Mouse (Mus musculus): ENCODE measurements around the gene Scn4b. TPM values are rescaled to one million over a fixed set of nuclear protein-coding genes. Genes with fewer than 3 reads are reported as not detected.
A peak's percentile ranks its signal among the peaks of the same experiment; 100 is the strongest.

Gene Scn4b
- polyA plus RNA-seq, 1 experiment from 2014 or later, result 4.6 TPM

GRCm38 (mm10) chr9:45118552-45118951 lies 19.6 kb upstream of the Scn4b start:
- TF ChIP-seq CTCF (IDR thresholded peaks at IDR 0.05; ENCODE audit: low read depth), result no peak
- H3K4me2 ChIP-seq (ENCODE audit: low read length), result peak overlapping the region; percentile 67
- ATAC-seq (replicated peaks; ENCODE audit: low FRiP score, low read depth) (no peak), DNase-seq (ENCODE audit: low spot score) (no peak)
- H3K27me3 ChIP-seq (ENCODE audit: insufficient read depth, low read length), result no peaks in the 10 kb centered on the region; the same call in 1 of the 2 replicates
- H3K4me3 ChIP-seq (replicated peaks; ENCODE audit: low read depth, low read length), result peak overlapping the region; percentile 66
- no peaks in the 10 kb centered on the region for H3K9me3 ChIP-seq (replicated peaks; ENCODE audit: low read length)
- peaks cover 11% of the 10 kb centered on the region; the same call in 1 of the 2 replicates for H3K4me1 ChIP-seq (replicated peaks; ENCODE audit: insufficient read depth, low read length)
- WGBS, result 23% methylated on average over 10 of the region's 10 CpGs
- H3K36me3 ChIP-seq (ENCODE audit: insufficient read depth, low read length), result no peaks in the 10 kb centered on the region
- peak overlapping the region; percentile 69 for H3K9ac ChIP-seq (ENCODE audit: low read depth, low read length)
- H3K27ac ChIP-seq, result no peak overlapping the region

GRCm38 (mm10) chr9:45119316-45119953 lies 18.8 kb upstream of the Scn4b start:
- ATAC-seq (replicated peaks; ENCODE audit: low FRiP score, low read depth), result no peak
- no peaks in the 10 kb centered on the region; the same call in 1 of the 2 replicates for H3K27me3 ChIP-seq (ENCODE audit: insufficient read depth, low read length)
- H3K9ac ChIP-seq (ENCODE audit: low read depth, low read length), result no peak overlapping the region
- H3K4me2 ChIP-seq (ENCODE audit: low read length), result no peak overlapping the region
- no peak overlapping the region for H3K4me3 ChIP-seq (replicated peaks; ENCODE audit: low read depth, low read length)
- peaks cover 11% of the 10 kb centered on the region; the same call in 1 of the 2 replicates for H3K4me1 ChIP-seq (replicated peaks; ENCODE audit: insufficient read depth, low read length)
- WGBS, result 91% methylated on average over 8 of the region's 8 CpGs
- TF ChIP-seq CTCF (IDR thresholded peaks at IDR 0.05; ENCODE audit: low read depth), result peak; percentile 47; the same call in 1 of the 2 replicates
- no peaks in the 10 kb centered on the region for H3K36me3 ChIP-seq (ENCODE audit: insufficient read depth, low read length)
- H3K9me3 ChIP-seq (replicated peaks; ENCODE audit: low read length), result no peaks in the 10 kb centered on the region
- no peak overlapping the region for H3K27ac ChIP-seq
- no peak for DNase-seq (ENCODE audit: low spot score)

- no peak for TF ChIP-seq CTCF (IDR thresholded peaks at IDR 0.05; ENCODE audit: low read depth)
- no peaks in the 10 kb centered on the region; the same call in 1 of the 2 replicates for H3K27me3 ChIP-seq (ENCODE audit: insufficient read depth, low read length)
- H3K4me1 ChIP-seq (replicated peaks; ENCODE audit: insufficient read depth, low read length), result peaks cover 11% of the 10 kb centered on the region; the same call in 1 of the 2 replicates
- 89% methylated on average over 14 of the region's 14 CpGs for WGBS
- no peak overlapping the region for H3K4me2 ChIP-seq (ENCODE audit: low read length)
- no peaks in the 10 kb centered on the region for H3K36me3 ChIP-seq (ENCODE audit: insufficient read depth, low read length)
- ATAC-seq (replicated peaks; ENCODE audit: low FRiP score, low read depth) (no peak), DNase-seq (ENCODE audit: low spot score) (no peak)
- no peaks in the 10 kb centered on the region for H3K9me3 ChIP-seq (replicated peaks; ENCODE audit: low read length)
- no peak overlapping the region for H3K27ac ChIP-seq
- no peak overlapping the region for H3K4me3 ChIP-seq (replicated peaks; ENCODE audit: low read depth, low read length)
- H3K9ac ChIP-seq (ENCODE audit: low read depth, low read length), result no peak overlapping the region
Measured at GRCm38 (mm10) chr9:45119954-45120530, 18.2 kb upstream of the Scn4b start.

GRCm38 (mm10) chr9:45120567-45120966 lies 17.6 kb upstream of the Scn4b start:
- ATAC-seq (replicated peaks; ENCODE audit: low FRiP score, low read depth) (no peak), DNase-seq (ENCODE audit: low spot score) (no peak)
- Histone ChIP-seq H3K4me2 (ENCODE audit: low read length) (no peak overlapping the region), H3K27ac (no peak overlapping the region), H3K36me3 (ENCODE audit: insufficient read depth, low read length) (no peaks in the 10 kb centered on the region), H3K9ac (ENCODE audit: low read depth, low read length) (no peak overlapping the region), H3K4me3 (replicated peaks; ENCODE audit: low read depth, low read length) (no peak overlapping the region), H3K27me3 (ENCODE audit: insufficient read depth, low read length) (no peaks in the 10 kb centered on the region; the same call in 1 of the 2 replicates), H3K4me1 (replicated peaks; ENCODE audit: insufficient read depth, low read length) (peaks cover 11% of the 10 kb centered on the region; the same call in 1 of the 2 replicates), H3K9me3 (replicated peaks; ENCODE audit: low read length) (no peaks in the 10 kb centered on the region)
- TF ChIP-seq CTCF (IDR thresholded peaks at IDR 0.05; ENCODE audit: low read depth), result no peak
- 92% methylated on average over 6 of the region's 6 CpGs for WGBS

GRCm38 (mm10) chr9:45121001-45121400 lies 17.2 kb upstream of the Scn4b start:
- H3K4me3 ChIP-seq (replicated peaks; ENCODE audit: low read depth, low read length), result no peak overlapping the region
- ATAC-seq (replicated peaks; ENCODE audit: low FRiP score, low read depth) (no peak), DNase-seq (ENCODE audit: low spot score) (no peak)
- TF ChIP-seq CTCF (IDR thresholded peaks at IDR 0.05; ENCODE audit: low read depth), result no peak
- H3K9ac ChIP-seq (ENCODE audit: low read depth, low read length), result no peak overlapping the region
- H3K27me3 ChIP-seq (ENCODE audit: insufficient read depth, low read length), result no peaks in the 10 kb centered on the region; the same call in 1 of the 2 replicates
- H3K27ac ChIP-seq, result no peak overlapping the region
- H3K4me1 ChIP-seq (replicated peaks; ENCODE audit: insufficient read depth, low read length), result peaks cover 11% of the 10 kb centered on the region; the same call in 1 of the 2 replicates
- no peaks in the 10 kb centered on the region for H3K9me3 ChIP-seq (replicated peaks; ENCODE audit: low read length)
- WGBS, result 63% methylated on average over 6 of the region's 6 CpGs
- no peaks in the 10 kb centered on the region for H3K36me3 ChIP-seq (ENCODE audit: insufficient read depth, low read length)
- no peak overlapping the region for H3K4me2 ChIP-seq (ENCODE audit: low read length)

- 0% methylated on average over 10 of the region's 10 CpGs for WGBS
- Histone ChIP-seq H3K4me1 (replicated peaks; ENCODE audit: insufficient read depth, low read length) (peaks cover 11% of the 10 kb centered on the region; the same call in 1 of the 2 replicates), H3K9ac (ENCODE audit: low read depth, low read length) (peak overlapping the region; percentile 18; the same call in 1 of the 2 replicates), H3K27me3 (ENCODE audit: insufficient read depth, low read length) (no peaks in the 10 kb centered on the region), H3K9me3 (replicated peaks; ENCODE audit: low read length) (no peaks in the 10 kb centered on the region), H3K4me3 (replicated peaks; ENCODE audit: low read depth, low read length) (no peak overlapping the region), H3K27ac (no peak overlapping the region), H3K4me2 (ENCODE audit: low read length) (peak overlapping the region; percentile 27; the same call in 1 of the 2 replicates), H3K36me3 (ENCODE audit: insufficient read depth, low read length) (no peaks in the 10 kb centered on the region)
- DNase-seq (ENCODE audit: low spot score), result peak; percentile 84
- peak; percentile 93 for TF ChIP-seq CTCF (IDR thresholded peaks at IDR 0.05; ENCODE audit: low read depth)
- peak; percentile 40; the same call in 1 of the 2 replicates for ATAC-seq (replicated peaks; ENCODE audit: low FRiP score, low read depth)
Measured at GRCm38 (mm10) chr9:45121769-45122168, 16.4 kb upstream of the Scn4b start.

All from kidney, postnatal 0 days (tissue).